Mouse (Mus musculus): Measurements from ENCODE around the gene Pdss2. TPM values are rescaled to one million over a fixed set of nuclear protein-coding genes. Genes with fewer than 3 reads are reported as not detected.

Pdss2 gene
- polyA plus RNA-seq, 1 experiment from 2014 or later: 13.2 TPM

- no peak overlapping the region for H3K9ac ChIP-seq
- no peak overlapping the region for H3K4me3 ChIP-seq
- no peaks in the 10 kb centered on the region for H3K9me3 ChIP-seq (replicated peaks)
- H3K36me3 ChIP-seq: no peaks in the 10 kb centered on the region
- H3K4me1 ChIP-seq (replicated peaks): no peaks in the 10 kb centered on the region
- ATAC-seq (replicated peaks; ENCODE audit: insufficient number of reproducible peaks, insufficient read depth, low FRiP score, low read depth): no peak
- no peak overlapping the region for H3K4me2 ChIP-seq
- no peaks in the 10 kb centered on the region for H3K27me3 ChIP-seq
- WGBS: 43% methylated on average over 8 of the region's 8 CpGs
- H3K27ac ChIP-seq: no peak overlapping the region
Observed at GRCm38 (mm10) chr10:43277266-43278145, 56.2 kb downstream of the Pdss2 start.

- Histone ChIP-seq H3K27me3 (no peaks in the 10 kb centered on the region), H3K9ac (no peak overlapping the region), H3K36me3 (no peaks in the 10 kb centered on the region), H3K4me2 (no peak overlapping the region), H3K9me3 (replicated peaks) (no peaks in the 10 kb centered on the region), H3K4me3 (no peak overlapping the region), H3K27ac (no peak overlapping the region), H3K4me1 (replicated peaks) (no peaks in the 10 kb centered on the region)
- 77% methylated on average over 5 of the region's 5 CpGs for WGBS
- ATAC-seq (replicated peaks; ENCODE audit: insufficient number of reproducible peaks, insufficient read depth, low FRiP score, low read depth): no peak
Observed at GRCm38 (mm10) chr10:43279637-43280288, 58.5 kb downstream of the Pdss2 start.

GRCm38 (mm10) chr10:43285541-43285940 lies 64.3 kb downstream of the Pdss2 start:
- no peak for ATAC-seq (replicated peaks; ENCODE audit: insufficient number of reproducible peaks, insufficient read depth, low FRiP score, low read depth)
- WGBS: 73% methylated on average over 1 of the region's 1 CpGs
- H3K4me1 ChIP-seq (replicated peaks): peaks cover 4% of the 10 kb centered on the region; the same call in 1 of the 2 replicates
- no peak overlapping the region for H3K27ac ChIP-seq
- no peak overlapping the region for H3K4me3 ChIP-seq
- no peak overlapping the region for H3K9ac ChIP-seq
- no peaks in the 10 kb centered on the region for H3K9me3 ChIP-seq (replicated peaks)
- H3K36me3 ChIP-seq: no peaks in the 10 kb centered on the region
- no peaks in the 10 kb centered on the region for H3K27me3 ChIP-seq
- H3K4me2 ChIP-seq: no peak overlapping the region

- WGBS: 60% methylated on average over 2 of the region's 2 CpGs
Observed at GRCm38 (mm10) chr10:43290638-43291230, 69.4 kb downstream of the Pdss2 start.

GRCm38 (mm10) chr10:43291333-43291736 lies 70.0 kb downstream of the Pdss2 start:
- H3K27me3 ChIP-seq: no peaks in the 10 kb centered on the region
- no peaks in the 10 kb centered on the region for H3K9me3 ChIP-seq (replicated peaks)
- no peak overlapping the region for H3K27ac ChIP-seq
- H3K9ac ChIP-seq: no peak overlapping the region
- ATAC-seq (replicated peaks; ENCODE audit: insufficient number of reproducible peaks, insufficient read depth, low FRiP score, low read depth): no peak
- peaks cover 4% of the 10 kb centered on the region; the same call in 1 of the 2 replicates for H3K4me1 ChIP-seq (replicated peaks)
- WGBS: 63% methylated on average over 2 of the region's 2 CpGs
- H3K4me3 ChIP-seq: no peak overlapping the region
- H3K36me3 ChIP-seq: no peaks in the 10 kb centered on the region
- no peak overlapping the region for H3K4me2 ChIP-seq

More at GRCm38 (mm10) chr10:43290638-43291230, 69.4 kb downstream of the Pdss2 start:
- H3K4me2 ChIP-seq: no peak overlapping the region
- no peak overlapping the region for H3K27ac ChIP-seq
- H3K9me3 ChIP-seq (replicated peaks): no peaks in the 10 kb centered on the region
- no peak overlapping the region for H3K9ac ChIP-seq
- H3K27me3 ChIP-seq: no peaks in the 10 kb centered on the region
- no peak overlapping the region for H3K4me3 ChIP-seq
- no peak for ATAC-seq (replicated peaks; ENCODE audit: insufficient number of reproducible peaks, insufficient read depth, low FRiP score, low read depth)
- H3K4me1 ChIP-seq (replicated peaks): peaks cover 4% of the 10 kb centered on the region; the same call in 1 of the 2 replicates
- no peaks in the 10 kb centered on the region for H3K36me3 ChIP-seq

GRCm38 (mm10) chr10:43292454-43292853 lies 71.2 kb downstream of the Pdss2 start:
- Histone ChIP-seq H3K9ac (no peak overlapping the region), H3K36me3 (no peaks in the 10 kb centered on the region), H3K4me3 (no peak overlapping the region), H3K4me2 (no peak overlapping the region), H3K9me3 (replicated peaks) (no peaks in the 10 kb centered on the region), H3K27me3 (no peaks in the 10 kb centered on the region), H3K4me1 (replicated peaks) (peaks cover 4% of the 10 kb centered on the region; the same call in 1 of the 2 replicates), H3K27ac (no peak overlapping the region)
- WGBS: 65% methylated on average over 4 of the region's 4 CpGs
- ATAC-seq (replicated peaks; ENCODE audit: insufficient number of reproducible peaks, insufficient read depth, low FRiP score, low read depth): no peak

- ATAC-seq (replicated peaks; ENCODE audit: insufficient number of reproducible peaks, insufficient read depth, low FRiP score, low read depth): no peak
- Histone ChIP-seq H3K27ac (no peak overlapping the region), H3K4me1 (replicated peaks) (0 out of 2 replicates have a peak, but pooled peaks cover 2% of the 10 kb centered on the region), H3K27me3 (no peaks in the 10 kb centered on the region), H3K36me3 (no peaks in the 10 kb centered on the region), H3K9me3 (replicated peaks) (no peaks in the 10 kb centered on the region), H3K4me2 (no peak overlapping the region), H3K9ac (no peak overlapping the region), H3K4me3 (no peak overlapping the region)
- 83% methylated on average over 4 of the region's 4 CpGs for WGBS
Observed at GRCm38 (mm10) chr10:43294331-43294730, 73.0 kb downstream of the Pdss2 start.

GRCm38 (mm10) chr10:43308105-43308810 lies 87.0 kb downstream of the Pdss2 start:
- Histone ChIP-seq H3K4me1 (replicated peaks) (peaks cover 12% of the 10 kb centered on the region), H3K27ac (no peak overlapping the region), H3K9me3 (replicated peaks) (no peaks in the 10 kb centered on the region), H3K36me3 (no peaks in the 10 kb centered on the region), H3K9ac (no peak overlapping the region), H3K4me2 (no peak overlapping the region), H3K4me3 (no peak overlapping the region), H3K27me3 (no peaks in the 10 kb centered on the region)
- no peak for ATAC-seq (replicated peaks; ENCODE audit: insufficient number of reproducible peaks, insufficient read depth, low FRiP score, low read depth)
- WGBS: 78% methylated on average over 5 of the region's 5 CpGs

- no peaks in the 10 kb centered on the region for H3K9me3 ChIP-seq (replicated peaks)
- H3K9ac ChIP-seq: no peak overlapping the region
Observed at GRCm38 (mm10) chr10:43310781-43311392, 89.6 kb downstream of the Pdss2 start.

GRCm38 (mm10) chr10:43312211-43312610 lies 90.9 kb downstream of the Pdss2 start:
- 68% methylated on average over 2 of the region's 2 CpGs for WGBS
- H3K4me1 ChIP-seq (replicated peaks): peaks cover 13% of the 10 kb centered on the region

More at GRCm38 (mm10) chr10:43310781-43311392, 89.6 kb downstream of the Pdss2 start:
- H3K4me2 ChIP-seq: no peak overlapping the region
- no peak for ATAC-seq (replicated peaks; ENCODE audit: insufficient number of reproducible peaks, insufficient read depth, low FRiP score, low read depth)
- WGBS: 50% methylated on average over 10 of the region's 10 CpGs
- no peak overlapping the region for H3K4me3 ChIP-seq
- H3K27me3 ChIP-seq: no peaks in the 10 kb centered on the region
- H3K36me3 ChIP-seq: no peaks in the 10 kb centered on the region
- H3K4me1 ChIP-seq (replicated peaks): peaks cover 13% of the 10 kb centered on the region
- no peak overlapping the region for H3K27ac ChIP-seq

More at GRCm38 (mm10) chr10:43312211-43312610, 90.9 kb downstream of the Pdss2 start:
- Histone ChIP-seq H3K27ac (no peak overlapping the region), H3K9me3 (replicated peaks) (no peaks in the 10 kb centered on the region), H3K27me3 (no peaks in the 10 kb centered on the region), H3K4me2 (no peak overlapping the region), H3K36me3 (no peaks in the 10 kb centered on the region), H3K4me3 (no peak overlapping the region), H3K9ac (no peak overlapping the region)
- no peak for ATAC-seq (replicated peaks; ENCODE audit: insufficient number of reproducible peaks, insufficient read depth, low FRiP score, low read depth)
